Mouse (Mus musculus) stomach, postnatal 0 days (tissue): ENCODE measurements around the gene Dhx40.

Experiments
- CTCF ChIP-seq: IDR thresholded peaks from 2 replicates; pipeline ENCODE4 v1.5.1; 2016; ENCODE audit warnings: antibody characterized with exemption, low read depth, mild to moderate bottlenecking, moderate library complexity
- EP300 ChIP-seq: optimal IDR thresholded peaks from 2 replicates; pipeline ENCODE3; 2016; ENCODE audit warnings: antibody characterized with exemption

DNA sequence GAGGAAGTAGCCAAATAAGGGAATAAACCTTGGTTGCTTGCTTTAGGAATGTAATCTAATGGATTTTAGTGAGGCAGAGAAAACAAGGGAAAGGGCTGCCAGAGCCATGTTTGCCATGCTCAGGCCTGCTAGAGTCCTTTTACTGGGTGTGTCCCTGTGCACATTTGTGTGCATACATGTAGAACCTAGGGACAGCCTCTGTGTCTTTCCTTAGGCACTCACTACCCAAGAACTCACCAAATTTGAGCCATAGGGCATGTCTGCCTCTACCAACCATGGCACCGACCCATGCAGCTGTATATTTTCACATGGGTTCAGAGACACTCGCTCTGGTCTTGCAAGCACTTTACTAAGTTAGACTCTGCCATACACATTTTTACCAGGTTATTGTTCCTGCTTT lies 11.4 kb upstream of the Dhx40 start:
- TF ChIP-seq CTCF: no peak
- TF ChIP-seq EP300: no peak
